Mouse (Mus musculus): ENCODE results near the gene Exoc6b. TPM values are rescaled to one million over a fixed set of nuclear protein-coding genes. Genes with fewer than 3 reads are reported as not detected.

Exoc6b gene
- polyA plus RNA-seq, 1 experiment from 2014 or later: 2.0 TPM

- H3K9ac ChIP-seq (replicated peaks): no peak overlapping the region
- no peak for DNase-seq
- no peaks in the 10 kb centered on the region for H3K36me3 ChIP-seq (replicated peaks; ENCODE audit: insufficient read depth, low read length)
- no peaks in the 10 kb centered on the region for H3K4me1 ChIP-seq (ENCODE audit: insufficient read depth)
- H3K4me2 ChIP-seq (ENCODE audit: low read depth, low read length): no peak overlapping the region
- TF ChIP-seq CTCF (IDR thresholded peaks at IDR 0.05; ENCODE audit: low read depth): no peak
- TF ChIP-seq EP300 (IDR thresholded peaks at IDR 0.05; ENCODE audit: low read depth): no peak
- ATAC-seq: no peak
- no peak overlapping the region for H3K4me3 ChIP-seq (ENCODE audit: low read depth, low read length)
- no peaks in the 10 kb centered on the region for H3K9me3 ChIP-seq (ENCODE audit: low read length)
- H3K27ac ChIP-seq (ENCODE audit: low read depth): no peak overlapping the region
- H3K27me3 ChIP-seq (ENCODE audit: insufficient read depth, low read length): no peaks in the 10 kb centered on the region
- WGBS (ENCODE audit: insufficient replicate concordance): 77% methylated on average over 1 of the region's 1 CpGs
These were observed 106.3 kb downstream of the Exoc6b start for GRCm38 (mm10) chr6:84963044-84963443.

GRCm38 (mm10) chr6:84961763-84962162, 107.5 kb downstream of the Exoc6b start:
- DNase-seq: no peak
- TF ChIP-seq CTCF (IDR thresholded peaks at IDR 0.05; ENCODE audit: low read depth): no peak
- no peak for TF ChIP-seq EP300 (IDR thresholded peaks at IDR 0.05; ENCODE audit: low read depth)
- H3K36me3 ChIP-seq (replicated peaks; ENCODE audit: insufficient read depth, low read length): no peaks in the 10 kb centered on the region
- H3K27ac ChIP-seq (ENCODE audit: low read depth): no peak overlapping the region
- H3K9ac ChIP-seq (replicated peaks): no peak overlapping the region
- no peak overlapping the region for H3K4me2 ChIP-seq (ENCODE audit: low read depth, low read length)
- no peak overlapping the region for H3K4me3 ChIP-seq (ENCODE audit: low read depth, low read length)
- no peak for ATAC-seq
- H3K4me1 ChIP-seq (ENCODE audit: insufficient read depth): no peaks in the 10 kb centered on the region
- H3K27me3 ChIP-seq (ENCODE audit: insufficient read depth, low read length): no peaks in the 10 kb centered on the region
- H3K9me3 ChIP-seq (ENCODE audit: low read length): no peaks in the 10 kb centered on the region
- WGBS (ENCODE audit: insufficient replicate concordance): 79% methylated on average over 3 of the region's 3 CpGs

- H3K36me3 ChIP-seq (replicated peaks; ENCODE audit: insufficient read depth, low read length): no peaks in the 10 kb centered on the region
- no peak for ATAC-seq
- H3K9me3 ChIP-seq (ENCODE audit: low read length): no peaks in the 10 kb centered on the region
- no peak overlapping the region for H3K4me2 ChIP-seq (ENCODE audit: low read depth, low read length)
- no peak overlapping the region for H3K9ac ChIP-seq (replicated peaks)
- DNase-seq: no peak
- H3K27ac ChIP-seq (ENCODE audit: low read depth): no peak overlapping the region
- 86% methylated on average over 2 of the region's 2 CpGs for WGBS (ENCODE audit: insufficient replicate concordance)
- TF ChIP-seq EP300 (IDR thresholded peaks at IDR 0.05; ENCODE audit: low read depth): no peak
- TF ChIP-seq CTCF (IDR thresholded peaks at IDR 0.05; ENCODE audit: low read depth): no peak
- H3K27me3 ChIP-seq (ENCODE audit: insufficient read depth, low read length): no peaks in the 10 kb centered on the region
- H3K4me1 ChIP-seq (ENCODE audit: insufficient read depth): no peaks in the 10 kb centered on the region
- no peak overlapping the region for H3K4me3 ChIP-seq (ENCODE audit: low read depth, low read length)
These were observed 109.8 kb downstream of the Exoc6b start for GRCm38 (mm10) chr6:84959520-84959919.

- H3K4me2 ChIP-seq (ENCODE audit: low read depth, low read length): no peak overlapping the region
- H3K4me3 ChIP-seq (ENCODE audit: low read depth, low read length): no peak overlapping the region
- TF ChIP-seq EP300 (IDR thresholded peaks at IDR 0.05; ENCODE audit: low read depth) (no peak), CTCF (IDR thresholded peaks at IDR 0.05; ENCODE audit: low read depth) (no peak)
- H3K27me3 ChIP-seq (ENCODE audit: insufficient read depth, low read length): no peaks in the 10 kb centered on the region
- no peaks in the 10 kb centered on the region for H3K4me1 ChIP-seq (ENCODE audit: insufficient read depth)
- no peak overlapping the region for H3K9ac ChIP-seq (replicated peaks)
- 74% methylated on average over 1 of the region's 1 CpGs for WGBS (ENCODE audit: insufficient replicate concordance)
- no peaks in the 10 kb centered on the region for H3K36me3 ChIP-seq (replicated peaks; ENCODE audit: insufficient read depth, low read length)
- H3K27ac ChIP-seq (ENCODE audit: low read depth): no peak overlapping the region
- DNase-seq (no peak), ATAC-seq (no peak)
- no peaks in the 10 kb centered on the region for H3K9me3 ChIP-seq (ENCODE audit: low read length)
These were observed 117.7 kb downstream of the Exoc6b start for GRCm38 (mm10) chr6:84951621-84952020.

- H3K4me1 ChIP-seq (ENCODE audit: insufficient read depth): no peaks in the 10 kb centered on the region
- no peaks in the 10 kb centered on the region for H3K9me3 ChIP-seq (ENCODE audit: low read length)
- no peak for DNase-seq
- H3K9ac ChIP-seq (replicated peaks): no peak overlapping the region
- H3K4me2 ChIP-seq (ENCODE audit: low read depth, low read length): no peak overlapping the region
- TF ChIP-seq EP300 (IDR thresholded peaks at IDR 0.05; ENCODE audit: low read depth) (no peak), CTCF (IDR thresholded peaks at IDR 0.05; ENCODE audit: low read depth) (no peak)
- no peak for ATAC-seq
- 75% methylated on average over 3 of the region's 3 CpGs for WGBS (ENCODE audit: insufficient replicate concordance)
- no peaks in the 10 kb centered on the region for H3K27me3 ChIP-seq (ENCODE audit: insufficient read depth, low read length)
- H3K4me3 ChIP-seq (ENCODE audit: low read depth, low read length): no peak overlapping the region
- H3K36me3 ChIP-seq (replicated peaks; ENCODE audit: insufficient read depth, low read length): no peaks in the 10 kb centered on the region
- H3K27ac ChIP-seq (ENCODE audit: low read depth): no peak overlapping the region
These were observed 122.7 kb downstream of the Exoc6b start for GRCm38 (mm10) chr6:84946569-84946968.

GRCm38 (mm10) chr6:84946106-84946505, 123.2 kb downstream of the Exoc6b start:
- H3K4me3 ChIP-seq (ENCODE audit: low read depth, low read length): no peak overlapping the region
- no peaks in the 10 kb centered on the region for H3K9me3 ChIP-seq (ENCODE audit: low read length)
- H3K9ac ChIP-seq (replicated peaks): no peak overlapping the region
- WGBS (ENCODE audit: insufficient replicate concordance): 67% methylated on average over 2 of the region's 2 CpGs
- no peaks in the 10 kb centered on the region for H3K36me3 ChIP-seq (replicated peaks; ENCODE audit: insufficient read depth, low read length)
- no peak for DNase-seq
- H3K27me3 ChIP-seq (ENCODE audit: insufficient read depth, low read length): no peaks in the 10 kb centered on the region
- no peaks in the 10 kb centered on the region for H3K4me1 ChIP-seq (ENCODE audit: insufficient read depth)
- no peak overlapping the region for H3K27ac ChIP-seq (ENCODE audit: low read depth)
- no peak for ATAC-seq
- H3K4me2 ChIP-seq (ENCODE audit: low read depth, low read length): no peak overlapping the region
- TF ChIP-seq EP300 (IDR thresholded peaks at IDR 0.05; ENCODE audit: low read depth): no peak
- no peak for TF ChIP-seq CTCF (IDR thresholded peaks at IDR 0.05; ENCODE audit: low read depth)
